ENCODE assay signal across 10 mouse cellular contexts in genomic region chr4:137918559-137918958, GRCm38 (mm10). TPM values are rescaled to one million over a fixed set of nuclear protein-coding genes. Genes with fewer than 3 reads are reported as not detected.
DNase-seq lines count a peak whose midpoint lies in the region; ATAC-seq lines count a peak whose summit lies in the region.
"Had no signal": no experiment of that assay in that cellular context is flagged by ENCODE, and none has a peak within 500 bp of the region (broad histone marks: within the 10 kb centered on the region; RNA-seq: fewer than 3 reads in every experiment).

No protein-coding gene starts in this region.

- no peak for DNase-seq in heart, embryonic 10.5 days (ENCODE audit: low spot score)
- DNase-seq in heart, postnatal 4 days: no peak
- no peak for DNase-seq in lung, postnatal 4 days
- DNase-seq in ovary, postnatal 36 days (ENCODE audit: low spot score): no peak
- DNase-seq: kidney, adult 18-20 months had no signal

- H3K9me3 ChIP-seq in heart, embryonic 10.5 days: no peaks in the 10 kb centered on the region
- no peaks in the 10 kb centered on the region for H3K9me3 ChIP-seq in lung, embryonic 15.5 days
- H3K9me3 ChIP-seq in embryonic facial prominence, embryonic 12.5 days: no peaks in the 10 kb centered on the region

- no peak overlapping the region for H3K4me3 ChIP-seq in heart, embryonic 10.5 days
- H3K4me3 ChIP-seq in lung, embryonic 15.5 days: no peak overlapping the region
- H3K4me3 ChIP-seq in embryonic facial prominence, embryonic 12.5 days: no peak overlapping the region

- H3K27ac ChIP-seq in heart, embryonic 10.5 days: peak overlapping the region; percentile 85
- H3K27ac ChIP-seq in lung, embryonic 15.5 days: peak overlapping the region; percentile 93
- 0 out of 2 replicates have a peak overlapping the region, but pooled peaks have one; percentile 59 for H3K27ac ChIP-seq in embryonic facial prominence, embryonic 12.5 days

- H3K36me3 ChIP-seq in heart, embryonic 10.5 days: peaks cover 22% of the 10 kb centered on the region
- H3K36me3 ChIP-seq in lung, embryonic 15.5 days: no peaks in the 10 kb centered on the region
- H3K36me3 ChIP-seq in embryonic facial prominence, embryonic 12.5 days: peaks cover 20% of the 10 kb centered on the region

- no peak overlapping the region for H3K4me2 ChIP-seq in lung, embryonic 15.5 days
- no peak overlapping the region for H3K4me2 ChIP-seq in embryonic facial prominence, embryonic 12.5 days (replicated peaks)

- no peak overlapping the region for H3K9ac ChIP-seq in lung, embryonic 15.5 days
- no peak overlapping the region for H3K9ac ChIP-seq in embryonic facial prominence, embryonic 12.5 days

- peaks cover 3% of the 10 kb centered on the region; the same call in 1 of the 2 replicates for H3K27me3 ChIP-seq in heart, embryonic 10.5 days (ENCODE audit: insufficient read depth, poor library complexity, severe bottlenecking)
- peaks cover 39% of the 10 kb centered on the region for H3K27me3 ChIP-seq in lung, embryonic 15.5 days
- H3K27me3 ChIP-seq in embryonic facial prominence, embryonic 12.5 days: no peaks in the 10 kb centered on the region

- ATAC-seq in lung, embryonic 15.5 days (ENCODE audit: borderline replicate concordance, extremely low read depth, low FRiP score, low TSS enrichment): no peak
- ATAC-seq in embryonic facial prominence, embryonic 12.5 days (ENCODE audit: insufficient number of reproducible peaks, insufficient read depth, low FRiP score, low TSS enrichment): no peak
- ATAC-seq in megakaryocyte, adult 5-6 weeks (ENCODE audit: poor library complexity, severe bottlenecking): 0 out of 2 replicates have a peak, but pooled peaks have one; percentile 22
- ATAC-seq in granulocyte monocyte progenitor cell, adult 5-6 weeks (replicated peaks; ENCODE audit: poor library complexity, severe bottlenecking): no peak
- ATAC-seq: activated CD4-positive, CD25-positive, alpha-beta regulatory T cell, adult 4 months had no signal

- H3K4me1 ChIP-seq in heart, embryonic 10.5 days: peaks cover 73% of the 10 kb centered on the region
- H3K4me1 ChIP-seq in lung, embryonic 15.5 days: peaks cover 57% of the 10 kb centered on the region
- peaks cover 54% of the 10 kb centered on the region for H3K4me1 ChIP-seq in embryonic facial prominence, embryonic 12.5 days

- 67% methylated on average over 9 of the region's 9 CpGs for WGBS in heart, embryonic 10.5 days
- WGBS in lung, embryonic 15.5 days: 77% methylated on average over 9 of the region's 9 CpGs
- 64% methylated on average over 9 of the region's 9 CpGs for WGBS in embryonic facial prominence, embryonic 12.5 days

RNA-seq across cellular contexts. Expression of gene Ece1, which starts 56.5 kb away (rescaled TPM):
- 118 and 165 TPM in 2 replicates for polyA plus RNA-seq in heart, embryonic 10.5 days (2016; fragmentation: Nextera tagmentation; extraction: Ambion mirVana)
- 100 to 1,000 TPM; 119 to 133 TPM for total RNA-seq in heart, postnatal 4 days (2021)
- 31.1 and 48.4 TPM in 2 replicates for polyA plus RNA-seq in lung, embryonic 15.5 days (2015; fragmentation: Nextera tagmentation; extraction: Ambion mirVana)
- polyA plus RNA-seq in embryonic facial prominence, embryonic 12.5 days (2016; fragmentation: Nextera tagmentation; extraction: Ambion mirVana): 32.6 and 36.7 TPM in 2 replicates
- total RNA-seq in megakaryocyte, adult 5-6 weeks (2015): 19.7 and 25.4 TPM in 2 replicates
- 12.5 and 15.9 TPM in 2 replicates for total RNA-seq in megakaryocyte, adult 5-6 weeks (2017)
- 8.4 and 12.3 TPM in 2 replicates for total RNA-seq in granulocyte monocyte progenitor cell, adult 5-6 weeks (2014; fragmentation: Nextera tagmentation)
- 3.7 and 4.8 TPM in 2 replicates for total RNA-seq in granulocyte monocyte progenitor cell, adult 5-6 weeks (2017)

Comparison
In these comparisons a context has a peak if more than half of its experiments do, and no peak if none do; other contexts are left out.
1. RNA of gene Ece1, which starts 56.5 kb away (total RNA-seq): 119 to 133 TPM in heart, postnatal 4 days; 12.5 to 25.4 TPM in megakaryocyte, adult 5-6 weeks and 3.7 to 12.3 TPM in granulocyte monocyte progenitor cell, adult 5-6 weeks; every median in the first group is over 4 times any median in the second.
2. Peak in every context shown above with its lines, with median percentiles within 50 percentile points of each other: H3K27ac ChIP-seq.